Mouse (Mus musculus): ENCODE measurements around the gene Mpo.

The Mpo gene

DNA sequence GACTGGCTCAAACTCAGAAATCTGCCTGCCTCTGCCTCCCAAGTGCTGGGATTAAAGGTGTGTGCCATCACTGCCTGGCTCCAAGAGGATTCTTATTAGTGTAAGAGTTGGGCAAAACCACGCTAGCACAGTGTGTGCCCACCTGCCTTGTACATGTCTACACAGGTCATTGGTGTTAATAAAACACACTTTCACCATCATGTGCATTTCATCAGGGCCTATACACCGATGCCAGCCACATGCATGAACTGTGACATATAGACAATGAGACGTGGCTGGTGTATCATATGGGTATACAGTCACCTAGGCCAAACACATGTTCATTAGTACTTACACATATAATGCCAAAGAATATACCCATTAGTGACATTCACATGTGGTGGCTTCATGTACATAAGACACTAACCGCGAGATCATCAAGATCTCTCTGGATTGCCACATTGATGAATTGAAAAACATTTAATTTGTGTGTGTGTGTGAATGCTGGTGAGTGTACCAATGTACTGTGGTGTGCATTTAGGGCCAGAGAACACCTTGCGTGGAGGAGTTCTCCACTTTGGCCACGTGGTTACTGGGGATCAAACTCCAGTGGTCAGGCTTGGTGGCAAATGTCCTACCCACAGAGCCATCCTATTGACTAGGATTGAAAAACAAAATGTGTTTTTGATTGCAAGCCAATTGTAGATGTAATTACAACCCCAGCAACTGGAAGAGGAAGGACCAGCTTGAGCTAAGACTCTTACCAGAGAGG lies 35.0 kb upstream of the Mpo start:
- DNase-seq (ENCODE audit: low spot score), result no peak

DNA sequence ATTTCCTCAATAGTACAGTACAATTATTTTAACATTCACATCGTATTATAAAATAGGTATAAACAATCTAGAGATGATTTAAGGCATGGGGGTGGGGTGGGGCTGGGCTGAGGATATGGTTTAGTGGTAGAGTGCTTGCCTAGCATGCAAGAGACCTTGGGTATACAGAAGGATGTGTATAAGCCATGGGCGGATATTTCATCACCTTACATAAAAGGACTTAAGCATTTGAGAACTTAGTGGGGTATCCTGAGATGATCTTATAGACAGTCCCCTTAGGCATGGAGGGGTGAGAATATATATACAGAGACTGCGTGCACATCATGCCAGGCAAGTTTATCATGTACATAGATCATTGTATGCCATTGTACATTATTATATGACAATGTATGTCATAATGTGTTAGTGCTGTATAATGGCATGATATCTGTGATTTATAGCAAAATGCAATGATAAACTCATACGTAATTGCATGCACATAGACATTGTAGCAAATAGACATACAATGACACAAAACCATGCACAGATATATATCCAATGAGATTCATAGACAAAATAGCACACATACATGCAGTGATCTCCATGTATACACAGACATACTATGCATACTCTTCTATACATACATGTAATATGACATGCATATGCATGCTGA lies 34.3 kb upstream of the Mpo start:
- DNase-seq (ENCODE audit: low spot score), result no peak

DNA sequence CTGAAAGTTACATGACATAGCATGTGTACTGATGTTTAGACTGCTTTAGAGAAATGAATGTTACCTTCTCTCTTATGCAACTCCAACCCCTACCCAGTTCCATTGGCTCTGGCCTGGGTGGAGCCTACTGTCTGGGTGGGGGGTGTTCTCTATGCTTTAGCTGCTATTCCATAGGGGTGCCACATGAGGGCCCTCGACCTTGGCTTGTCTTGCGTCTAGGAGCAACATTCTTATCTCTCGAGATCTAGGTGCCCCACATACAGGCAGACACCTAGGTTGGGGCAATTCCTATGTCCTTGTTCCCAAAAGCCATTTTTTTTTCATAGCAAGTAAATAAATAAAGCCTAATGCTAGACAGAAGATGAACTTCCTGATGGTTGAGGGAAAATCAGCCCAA lies 33.8 kb upstream of the Mpo start:
- DNase-seq (ENCODE audit: low spot score), result no peak

DNA sequence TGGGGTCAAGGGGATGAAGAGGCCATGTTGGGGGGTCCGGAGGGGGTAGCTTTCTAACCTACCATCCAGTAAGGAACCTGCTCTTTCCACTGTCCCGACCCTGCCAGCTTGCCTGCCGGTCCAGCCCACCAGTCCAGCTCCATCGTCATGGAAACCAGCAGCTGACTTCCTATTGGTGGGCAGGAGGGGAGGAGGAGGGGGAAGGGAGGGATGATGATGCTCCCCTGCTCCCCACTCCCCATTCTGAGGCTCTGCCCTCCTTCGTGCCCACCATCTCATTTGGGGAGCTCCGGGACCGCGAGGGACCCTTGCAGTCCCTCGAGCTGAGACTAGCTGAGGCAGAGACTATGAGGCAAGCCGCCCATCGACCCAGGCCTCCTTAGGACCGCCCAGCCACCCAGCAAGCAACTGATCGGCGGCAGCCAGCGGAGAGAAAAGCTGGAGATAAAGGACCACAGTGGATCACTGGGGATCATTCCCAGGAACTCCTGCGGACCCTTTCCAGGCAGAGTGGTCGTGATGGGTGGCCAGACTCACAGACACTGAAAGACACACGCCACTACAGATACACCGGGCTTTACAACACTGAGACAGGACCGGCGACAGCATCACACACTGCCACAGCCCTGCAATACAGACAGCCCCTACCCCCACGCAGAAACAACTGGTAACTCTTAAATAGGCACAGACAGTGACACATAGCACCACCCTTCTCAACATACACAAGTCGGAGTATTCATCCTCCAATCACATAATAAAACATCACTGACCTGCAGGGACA lies 32.9 kb upstream of the Mpo start, which contains the start of gene Tspoap1:
Tspoap1 (plus strand) TSS at position 241 of the 781 bp plus-strand sequence.
- no peak for DNase-seq (ENCODE audit: low spot score)

DNA sequence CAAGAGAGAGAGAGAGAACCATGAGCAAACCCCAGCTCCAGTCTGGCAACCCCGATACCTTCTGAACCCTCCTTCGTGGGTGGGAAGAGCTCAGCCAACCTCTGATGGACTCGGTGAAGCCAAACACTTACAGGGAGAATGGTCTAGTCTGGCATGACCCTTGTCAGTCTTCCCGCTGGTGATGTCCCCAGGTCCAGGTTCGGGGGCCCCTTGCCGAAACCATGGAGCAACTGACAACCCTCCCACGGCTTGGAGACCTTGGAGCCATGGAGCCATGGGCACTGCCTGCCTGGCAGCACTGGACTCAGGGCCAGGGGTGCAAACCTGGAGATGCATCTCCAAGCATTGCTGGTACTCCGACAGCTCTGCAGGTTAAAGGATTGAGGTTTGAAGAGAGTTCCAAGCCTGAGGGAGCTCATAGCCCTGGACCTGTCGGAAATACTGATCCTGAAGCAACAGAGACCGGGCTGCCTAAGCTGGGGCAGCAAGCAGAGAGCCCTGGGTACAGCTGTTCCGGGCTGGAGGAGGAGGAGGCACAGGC lies 32.1 kb upstream of the Mpo start:
- DNase-seq (ENCODE audit: low spot score), result no peak

- no peak for DNase-seq (ENCODE audit: low spot score)
Observed at GRCm38 (mm10) chr11:87761806-87762701, 31.3 kb upstream of the Mpo start.

- no peak for DNase-seq (ENCODE audit: low spot score)
Observed at GRCm38 (mm10) chr11:87762702-87763385, 30.5 kb upstream of the Mpo start.

DNA sequence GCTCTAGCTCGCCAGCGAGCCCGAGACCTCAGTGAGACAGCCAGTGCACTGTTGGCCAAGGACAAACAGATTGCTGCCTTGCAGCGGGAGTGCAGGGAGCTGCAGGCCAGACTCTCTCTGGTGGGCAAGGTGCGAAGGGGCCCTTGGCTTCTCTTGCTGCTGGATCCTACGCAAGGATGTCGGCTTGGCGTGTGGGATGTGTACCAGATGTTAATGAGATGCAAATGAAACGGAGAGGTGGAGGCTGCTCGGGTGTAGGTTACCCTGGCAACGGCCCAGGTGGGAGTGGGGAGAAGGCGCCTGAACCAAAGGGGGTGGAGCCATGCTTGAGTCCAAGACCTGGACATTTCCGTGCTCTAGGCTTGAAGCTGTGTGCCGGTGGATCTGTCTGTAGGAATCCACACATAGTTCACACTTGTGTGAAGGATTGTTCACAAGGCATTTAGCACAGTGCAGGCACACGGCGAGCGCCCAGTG lies 29.8 kb upstream of the Mpo start:
- DNase-seq (ENCODE audit: low spot score), result peak; percentile 45

DNA sequence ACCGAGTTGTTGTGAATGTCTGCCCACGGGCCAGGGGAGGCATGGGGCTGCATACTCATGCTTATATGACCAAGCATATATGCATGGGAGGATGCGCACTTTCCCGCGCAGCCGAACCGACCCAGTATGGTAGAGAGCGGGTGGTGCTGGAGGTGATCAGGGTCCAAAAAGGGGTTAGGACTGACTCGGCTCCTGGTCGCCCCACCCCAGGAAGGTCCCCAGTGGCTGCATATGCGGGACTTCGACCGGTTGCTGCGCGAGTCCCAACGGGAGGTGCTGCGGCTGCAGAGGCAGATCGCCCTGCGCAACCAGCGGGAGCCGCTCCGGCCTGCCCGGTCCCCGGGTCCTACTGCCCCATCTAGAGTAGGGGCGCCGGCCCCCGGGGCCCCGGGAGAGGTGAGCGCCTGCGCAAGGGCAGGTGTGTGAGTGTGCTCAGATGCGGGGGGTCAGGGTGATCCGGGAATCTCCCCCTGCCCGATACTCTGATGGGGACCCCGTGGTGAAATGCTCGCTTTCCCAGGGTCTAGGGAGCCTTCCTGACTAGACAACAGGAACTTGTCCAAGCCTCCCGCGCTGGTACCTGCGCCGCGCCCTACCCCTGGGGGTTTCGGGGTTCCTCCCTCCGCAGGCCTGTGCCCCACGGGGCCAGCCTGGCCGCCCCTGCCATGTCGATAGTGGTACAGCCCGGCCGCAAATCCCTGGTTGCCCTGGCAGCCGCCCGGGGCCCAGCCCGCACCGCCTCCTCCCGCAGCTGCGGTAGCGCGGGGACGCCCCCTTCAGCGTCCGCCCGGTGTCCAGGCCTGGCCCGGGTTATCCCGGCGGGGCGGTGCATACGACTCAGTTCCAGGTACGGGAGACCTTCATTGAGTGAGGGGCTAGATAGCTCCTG lies 29.1 kb upstream of the Mpo start:
- DNase-seq (ENCODE audit: low spot score), result peak; percentile 49

- DNase-seq (ENCODE audit: low spot score), result no peak
Observed at GRCm38 (mm10) chr11:87768745-87769144, 24.6 kb upstream of the Mpo start.

GRCm38 (mm10) chr11:87770989-87771388 lies 22.4 kb upstream of the Mpo start:
- peak; percentile 64 for DNase-seq (ENCODE audit: low spot score)

- no peak for DNase-seq (ENCODE audit: low spot score)
Observed at GRCm38 (mm10) chr11:87772354-87772753, 21.0 kb upstream of the Mpo start.

DNA sequence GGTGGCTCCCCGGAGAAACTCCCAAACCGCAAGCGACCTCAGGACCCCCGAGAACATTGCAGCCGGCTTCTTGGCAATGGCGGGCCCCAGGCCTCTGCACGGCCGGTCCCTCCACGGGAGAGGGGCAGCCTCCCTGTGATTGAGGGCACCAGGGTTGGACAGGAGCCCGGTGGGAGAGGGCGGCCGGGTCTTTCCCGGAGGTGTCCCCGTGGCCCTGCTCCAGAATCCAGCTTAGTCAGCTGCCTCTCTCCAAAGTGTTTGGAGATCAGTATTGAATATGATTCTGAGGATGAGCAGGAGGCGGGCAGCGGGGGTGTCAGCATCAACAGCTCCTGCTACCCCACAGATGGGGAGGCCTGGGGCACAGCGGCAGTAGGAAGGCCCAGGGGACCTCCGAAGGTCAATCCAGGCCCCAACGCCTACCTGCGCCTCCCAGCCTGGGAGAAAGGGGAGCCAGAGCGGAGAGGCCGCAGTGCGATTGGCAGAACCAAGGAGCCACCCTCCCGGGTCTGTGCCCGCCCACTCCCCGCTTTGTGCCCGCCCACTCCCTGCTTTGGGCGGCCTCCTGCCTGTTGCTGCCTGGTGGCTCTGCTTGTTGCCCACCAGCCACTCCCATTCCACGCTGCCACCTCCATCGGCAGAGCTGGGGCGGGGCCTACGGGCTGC lies 15.1 kb upstream of the Mpo start:
- DNase-seq (ENCODE audit: low spot score), result peak; percentile 77

GRCm38 (mm10) chr11:87778915-87779314 lies 14.5 kb upstream of the Mpo start:
- DNase-seq (ENCODE audit: low spot score), result no peak

DNA sequence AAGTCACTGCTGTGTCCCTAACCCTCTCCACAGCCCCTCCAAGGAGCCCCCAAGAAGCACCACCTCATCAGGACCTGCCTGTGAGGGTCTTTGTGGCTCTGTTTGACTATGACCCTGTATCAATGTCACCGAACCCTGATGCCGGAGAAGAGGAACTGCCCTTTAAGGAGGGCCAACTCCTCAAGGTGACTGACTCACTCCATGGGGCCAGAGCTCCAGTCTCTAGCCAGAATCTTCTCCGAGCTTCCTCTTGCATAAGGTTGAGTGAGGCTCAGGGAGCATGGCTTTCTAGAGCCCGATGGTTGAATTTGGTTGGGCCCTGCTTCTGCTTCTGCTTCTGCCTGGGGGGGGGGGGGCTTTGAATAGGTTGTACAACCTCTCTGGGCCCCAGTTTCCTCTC lies 14.0 kb upstream of the Mpo start:
- DNase-seq (ENCODE audit: low spot score), result no peak

DNA sequence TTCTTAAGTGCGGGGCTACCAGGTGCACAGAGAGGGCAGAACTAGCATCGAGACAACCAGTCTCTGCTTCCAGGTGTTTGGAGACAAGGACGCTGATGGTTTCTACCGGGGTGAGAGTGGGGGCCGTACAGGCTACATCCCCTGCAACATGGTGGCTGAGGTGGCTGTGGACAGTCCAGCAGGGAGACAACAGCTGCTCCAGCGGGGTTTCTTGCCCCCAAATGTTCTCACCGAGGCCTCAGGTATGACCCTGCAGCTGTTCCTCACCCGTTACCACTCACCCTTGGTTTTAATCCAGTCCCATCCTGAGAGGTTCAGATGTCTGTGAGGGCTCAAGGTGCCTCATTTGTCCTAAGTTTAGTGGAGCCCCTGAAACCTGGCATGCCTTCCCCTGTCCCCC lies 13.3 kb upstream of the Mpo start:
- DNase-seq (ENCODE audit: low spot score), result no peak

DNA sequence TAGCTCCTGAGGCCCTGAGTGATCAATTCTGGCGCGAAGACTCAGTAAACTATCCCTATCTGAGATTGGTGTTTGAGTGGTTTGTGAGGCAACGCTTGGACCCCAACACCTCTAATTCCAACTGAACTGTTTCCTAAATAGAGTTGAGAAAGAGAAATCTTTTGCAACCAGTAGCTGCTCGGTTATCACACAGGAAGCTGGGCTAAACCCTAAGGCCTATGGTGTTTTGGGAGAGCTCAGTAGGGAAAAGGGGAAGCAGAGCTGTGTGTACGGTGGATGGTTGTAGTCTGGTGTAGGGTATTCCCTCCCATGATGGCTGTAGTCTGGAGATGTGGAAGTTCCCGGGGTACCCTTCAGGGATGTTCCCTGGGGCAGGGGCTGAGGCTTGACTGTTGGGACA lies 3.3 kb upstream of the Mpo start:
- no peak for DNase-seq (ENCODE audit: low spot score)

GRCm38 (mm10) chr11:87801711-87802275 lies 8.4 kb downstream of the Mpo start:
- no peak for DNase-seq (ENCODE audit: low spot score)

- DNase-seq (ENCODE audit: low spot score), result peak; percentile 21
Observed at GRCm38 (mm10) chr11:87802621-87803020, 9.2 kb downstream of the Mpo start.

All from ovary, postnatal 36 days (tissue).